Mouse (Mus musculus) cerebellum, adult 8-10 months (tissue): ENCODE results near the gene Cnih4.

Source experiments
- DNase-seq: peaks from one replicate; pipeline ENCODE4 v3.0.0; 2022

Cnih4 gene

GRCm38 (mm10) chr1:181211920-181212633, 67.6 kb downstream of the Cnih4 start, which contains the start of gene Wdr26:
TSS of gene Wdr26 (minus strand) at chr1:181212001.
- DNase-seq: peak; percentile 77

- no peak for DNase-seq
Measured at GRCm38 (mm10) chr1:181214296-181215035, 70.0 kb downstream of the Cnih4 start.

GRCm38 (mm10) chr1:181216315-181216714, 71.8 kb downstream of the Cnih4 start:
- DNase-seq: no peak
